Mouse (Mus musculus) embryo, embryonic 10.5 days (tissue): ENCODE results near the gene Ap1m2.
"Not testable (repeated sequence)": the region's sequence is repeated elsewhere in the genome, so short reads cannot be mapped to it uniquely, and the experiment has no call there.

ENCODE experiments used
- DNase-seq: peaks from one replicate; pipeline ENCODE4 v3.0.0-alpha.2; 2015; ENCODE audit warnings: low spot score

The Ap1m2 gene

DNA sequence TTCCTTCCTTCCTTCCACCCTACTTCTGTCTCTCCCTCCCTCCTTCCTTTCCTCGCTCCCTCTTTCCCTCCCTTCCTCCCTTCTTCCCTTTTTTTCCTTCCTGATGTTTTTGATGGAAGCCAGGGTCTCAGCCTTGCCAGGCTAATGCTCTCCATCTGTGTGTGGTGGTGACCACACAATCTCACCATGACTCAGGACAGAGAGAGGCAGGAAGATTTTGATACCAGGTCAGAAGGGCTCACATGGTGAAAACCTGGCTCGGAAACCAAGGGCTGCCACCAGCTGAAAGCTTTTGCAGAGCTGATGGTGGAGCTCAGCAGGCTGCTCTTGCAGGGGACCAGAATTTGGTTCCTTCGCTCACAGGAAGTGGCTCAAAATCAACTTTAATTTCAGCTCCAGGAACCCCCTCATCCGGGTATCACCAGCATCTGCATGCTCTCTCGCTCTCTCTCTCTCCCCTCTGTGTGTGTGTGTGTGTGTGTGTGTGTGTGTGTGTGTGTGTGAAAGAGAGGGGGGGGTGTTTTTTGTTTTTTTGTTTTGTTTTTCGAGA is 51.6 kb downstream of the Ap1m2 start:
- no peak for DNase-seq

DNA sequence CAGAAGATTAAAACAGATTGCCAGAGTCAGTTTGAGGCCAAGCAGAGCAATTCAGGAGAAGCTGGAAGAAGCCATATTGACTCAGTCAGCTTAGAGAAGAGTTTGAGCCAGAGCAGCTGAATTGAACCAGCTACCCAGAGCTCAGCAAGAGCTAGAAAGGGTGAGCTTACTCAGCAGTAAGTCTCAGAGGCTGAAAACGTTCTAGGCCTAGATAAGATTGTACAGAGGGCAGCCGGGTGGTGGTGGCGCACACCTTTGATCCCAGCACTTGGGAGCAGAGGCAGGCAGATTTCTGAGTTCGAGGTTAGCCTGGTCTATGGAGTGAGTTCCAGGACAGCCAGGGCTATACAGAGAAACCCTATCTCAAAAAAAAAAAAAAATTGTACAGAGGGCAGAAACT is 55.8 kb downstream of the Ap1m2 start:
- DNase-seq = not testable (repeated sequence)

DNA sequence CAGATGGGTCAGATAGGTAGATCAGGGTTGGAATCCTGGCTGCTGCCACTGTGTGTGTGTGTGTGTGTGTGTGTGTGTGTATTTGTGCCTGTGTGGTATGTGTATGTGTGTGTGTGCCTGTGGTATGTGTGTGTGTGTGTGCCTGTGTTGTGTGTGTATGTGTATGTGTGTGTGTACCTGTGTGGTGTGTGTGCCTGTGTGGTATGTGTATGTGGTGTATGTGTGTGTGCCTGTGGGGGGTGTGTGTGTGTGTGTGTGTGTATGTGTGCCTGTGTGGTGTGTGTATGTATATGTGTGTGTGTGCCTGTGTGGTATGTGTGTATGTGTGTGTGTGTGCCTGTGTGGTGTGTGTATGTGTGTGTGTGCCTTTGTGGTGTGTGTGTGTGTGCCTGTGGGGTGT is 57.4 kb downstream of the Ap1m2 start:
- no peak for DNase-seq

DNA sequence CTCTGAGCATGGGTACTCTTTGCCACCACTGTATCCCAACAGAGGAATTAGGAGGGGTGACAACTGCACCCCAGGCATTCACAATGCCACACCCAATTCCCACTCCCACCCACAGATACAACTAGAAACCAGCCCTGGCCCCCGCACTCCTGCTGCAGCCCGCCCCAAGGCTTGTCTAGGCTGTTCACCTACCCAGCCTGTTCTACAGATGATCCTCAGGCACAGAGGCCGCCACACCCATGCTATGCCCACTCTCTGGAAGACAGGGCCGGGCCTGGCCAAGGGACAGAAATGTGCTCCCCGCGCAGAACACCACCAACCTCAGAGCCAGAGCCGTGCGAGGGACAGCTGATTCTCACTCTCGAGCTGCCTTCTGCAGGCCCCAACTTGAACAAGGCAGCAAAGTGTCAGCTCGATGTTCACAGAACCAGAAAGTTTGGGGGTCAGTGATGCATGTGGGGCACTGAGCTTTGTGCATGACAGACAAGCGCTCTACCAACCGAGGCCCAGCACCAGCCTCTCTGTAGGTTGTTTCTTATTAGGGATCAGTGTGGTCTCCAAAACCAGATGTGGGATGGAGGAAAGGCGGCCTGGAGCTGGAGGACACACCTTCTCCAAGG is 60.9 kb downstream of the Ap1m2 start:
- DNase-seq = no peak

DNA sequence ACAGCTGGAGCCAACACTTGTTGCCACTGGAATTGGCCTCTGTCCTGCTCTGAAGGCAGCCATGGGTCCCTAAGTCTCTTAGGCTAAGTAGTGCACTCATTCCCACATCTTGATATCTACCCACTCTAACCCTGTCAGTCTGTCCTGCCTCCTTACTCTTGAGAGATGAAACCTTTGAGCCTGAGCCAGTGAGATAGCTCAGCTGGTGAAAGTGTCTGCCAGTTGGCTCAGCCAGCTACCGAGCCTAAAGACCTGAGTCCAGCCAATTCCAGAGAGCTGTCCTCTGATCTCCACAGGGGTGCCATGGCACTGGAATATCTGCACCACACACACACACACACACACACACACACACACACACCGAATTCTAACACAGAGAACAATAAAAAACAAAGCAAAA is 61.6 kb downstream of the Ap1m2 start:
- DNase-seq = no peak

DNA sequence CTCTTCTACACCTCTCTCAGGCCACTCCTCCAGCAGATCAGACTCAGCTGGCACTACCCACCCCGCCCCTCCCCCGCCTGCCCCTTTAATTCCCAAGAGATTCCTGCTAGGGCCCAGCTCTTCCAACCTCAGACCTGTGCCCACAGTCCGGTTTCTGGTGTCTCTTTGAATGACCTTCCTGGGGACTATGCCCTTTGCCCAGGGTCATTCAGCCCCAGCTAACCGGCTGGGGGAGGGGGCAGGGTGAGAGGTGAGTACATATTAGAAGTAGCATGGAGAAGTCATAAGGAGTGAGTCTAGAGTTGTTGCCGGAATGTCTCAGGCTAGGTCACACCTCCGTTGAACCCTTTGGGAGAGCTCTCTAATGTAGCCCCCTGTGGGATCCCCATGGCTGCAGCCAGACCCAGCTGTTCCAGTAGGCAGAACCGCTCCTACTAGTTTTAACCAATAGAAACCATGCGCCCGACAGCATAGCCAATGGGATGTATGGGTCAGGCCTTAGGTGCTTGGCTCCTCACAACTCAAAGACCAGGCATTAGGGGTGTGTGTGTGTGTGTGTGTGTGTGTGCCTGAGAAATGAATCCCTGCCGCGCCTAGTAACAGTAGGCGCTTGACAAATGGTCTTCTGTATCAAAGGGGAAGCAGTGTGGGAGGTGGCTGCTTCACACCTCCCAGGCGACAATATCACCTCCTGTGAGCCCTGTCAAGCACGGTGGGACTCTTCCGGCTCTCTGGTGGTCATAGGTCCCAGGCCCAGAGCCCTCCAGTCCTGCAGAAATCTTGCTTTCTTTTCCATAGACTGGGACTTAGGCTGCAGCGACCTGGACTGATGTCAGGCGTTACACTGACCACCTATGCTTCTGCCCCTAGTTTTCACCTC is 62.3 kb downstream of the Ap1m2 start:
- no peak for DNase-seq

DNA sequence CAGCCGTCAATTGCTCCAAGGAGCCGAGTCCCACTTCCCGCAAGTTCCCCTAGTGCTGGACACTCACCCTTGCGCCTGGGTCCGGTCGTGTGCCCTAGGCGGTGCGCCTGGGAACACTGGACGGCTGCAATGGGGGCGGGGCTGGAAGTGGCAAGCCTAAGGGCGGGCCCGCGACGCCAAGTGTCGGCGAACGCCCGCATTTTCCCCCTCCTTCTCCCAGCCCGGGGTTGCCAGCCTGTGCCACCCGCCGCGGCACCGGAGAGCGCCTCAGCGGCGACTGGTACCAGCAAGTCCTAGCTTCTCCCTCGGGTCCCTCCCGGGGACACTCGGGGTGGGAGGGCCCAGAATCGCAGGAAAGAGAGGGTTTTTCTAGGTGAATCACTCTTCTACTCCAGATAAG is 63.8 kb downstream of the Ap1m2 start, which contains the start of gene S1pr5:
TSS of gene S1pr5 (minus strand) at position 118 of the 400 bp plus-strand sequence.
- DNase-seq = peak; percentile 44

DNA sequence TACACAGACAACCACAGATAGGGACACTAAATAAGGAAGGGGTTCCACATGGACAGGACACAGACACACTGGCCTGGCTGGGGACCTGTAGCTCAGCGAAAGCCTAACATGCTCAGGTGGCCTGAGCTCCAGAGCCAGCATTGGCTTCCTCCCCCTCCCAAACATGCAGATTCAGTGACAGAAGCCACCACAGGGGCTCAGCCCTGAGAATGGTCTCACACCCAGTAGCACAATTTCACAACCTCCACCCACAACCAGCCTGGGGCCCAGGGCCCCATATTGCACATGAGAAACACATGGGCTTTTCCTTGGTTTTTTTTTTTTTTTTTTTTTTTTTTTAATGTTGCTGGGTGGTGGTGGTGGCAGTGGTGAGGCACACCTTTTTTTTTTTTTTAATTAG is 65.8 kb downstream of the Ap1m2 start:
- DNase-seq = no peak

DNA sequence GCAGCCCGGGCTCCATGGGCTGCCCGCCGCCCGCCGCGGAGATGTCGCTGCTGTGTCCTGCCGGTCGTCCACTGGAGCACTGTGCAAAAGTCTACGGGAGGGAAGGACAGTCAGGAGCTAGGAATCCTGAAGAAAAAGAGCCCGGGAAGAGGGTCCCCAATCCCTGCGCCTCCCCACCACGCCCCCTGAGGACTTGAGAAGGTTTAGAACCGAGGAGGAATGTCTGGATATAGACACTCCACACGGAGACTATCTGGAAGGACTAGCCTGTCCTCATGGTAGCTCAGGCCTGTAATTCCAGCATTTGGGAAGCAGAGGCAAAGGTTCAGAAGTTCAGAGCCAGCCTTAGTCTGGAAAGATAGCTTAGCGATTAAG is 67.0 kb downstream of the Ap1m2 start:
- peak; percentile 35 for DNase-seq

DNA sequence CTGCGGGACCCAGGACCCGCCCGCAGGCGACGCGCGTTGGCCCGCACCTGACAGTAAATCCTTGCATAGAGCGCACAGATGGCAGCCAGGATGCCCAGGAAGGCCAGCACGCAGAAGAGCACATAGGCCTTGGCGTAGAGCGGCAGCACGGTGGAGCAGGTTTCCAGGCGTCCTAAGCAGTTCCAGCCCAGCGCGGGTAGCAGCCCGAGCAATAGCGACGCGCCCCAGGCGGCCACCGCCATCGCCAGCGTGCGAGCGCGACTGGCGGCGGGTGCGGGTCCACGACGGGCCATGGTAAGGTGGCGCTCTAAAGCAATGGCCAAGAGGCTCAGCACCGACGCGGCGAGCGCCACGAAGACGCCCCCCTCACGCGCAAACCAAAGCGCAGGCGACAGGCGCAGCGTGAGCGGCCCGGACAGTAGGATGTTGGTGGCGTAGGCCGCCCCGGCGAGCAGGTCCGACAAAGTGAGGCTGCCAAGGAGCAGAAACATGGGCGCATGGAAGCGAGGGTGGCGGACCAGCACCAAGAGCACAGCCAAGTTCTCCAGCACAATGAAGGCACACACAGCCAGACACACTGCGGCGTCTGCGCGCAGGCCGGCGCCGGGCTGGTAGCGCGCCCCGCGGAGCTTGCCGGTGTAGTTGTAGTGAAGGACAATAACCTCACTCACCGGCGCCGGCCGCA is 67.6 kb downstream of the Ap1m2 start:
- peak; percentile 47 for DNase-seq
